Mouse (Mus musculus): ENCODE results near the gene Lmx1b. TPM values are rescaled to one million over a fixed set of nuclear protein-coding genes. Genes with fewer than 3 reads are reported as not detected.

The Lmx1b gene
- polyA plus RNA-seq, 1 experiment from 2014 or later, result 8.7 TPM

- H3K27ac ChIP-seq, result peak overlapping the region; percentile 84
- DNase-seq (ENCODE audit: low spot score) (no peak), ATAC-seq (ENCODE audit: low FRiP score) (no peak)
- 20% methylated on average over 6 of the region's 6 CpGs for WGBS
- peak overlapping the region; percentile 52 for H3K4me2 ChIP-seq (replicated peaks)
- H3K4me1 ChIP-seq (replicated peaks; ENCODE audit: control insufficient read depth, insufficient read depth, low read length), result no peaks in the 10 kb centered on the region
- peak overlapping the region; percentile 66 for H3K9ac ChIP-seq
- peak overlapping the region; percentile 30 for H3K4me3 ChIP-seq (replicated peaks; ENCODE audit: low read length)
- H3K27me3 ChIP-seq (ENCODE audit: control insufficient read depth, insufficient read depth, low read length), result peaks cover 81% of the 10 kb centered on the region
- no peaks in the 10 kb centered on the region for H3K36me3 ChIP-seq (replicated peaks; ENCODE audit: control insufficient read depth, insufficient read depth)
- no peaks in the 10 kb centered on the region for H3K9me3 ChIP-seq (ENCODE audit: control insufficient read depth, low read length)
Measured at GRCm38 (mm10) chr2:33638141-33638733, 2.1 kb downstream of the Lmx1b start.

- Histone ChIP-seq H3K9ac (peak overlapping the region; percentile 66), H3K27me3 (ENCODE audit: control insufficient read depth, insufficient read depth, low read length) (peaks cover 82% of the 10 kb centered on the region), H3K36me3 (replicated peaks; ENCODE audit: control insufficient read depth, insufficient read depth) (no peaks in the 10 kb centered on the region), H3K27ac (peak overlapping the region; percentile 84; the same call in 1 of the 2 replicates), H3K9me3 (ENCODE audit: control insufficient read depth, low read length) (no peaks in the 10 kb centered on the region), H3K4me2 (replicated peaks) (peak overlapping the region; percentile 52), H3K4me1 (replicated peaks; ENCODE audit: control insufficient read depth, insufficient read depth, low read length) (no peaks in the 10 kb centered on the region), H3K4me3 (replicated peaks; ENCODE audit: low read length) (peak overlapping the region; percentile 30)
- no peak for ATAC-seq (ENCODE audit: low FRiP score)
- no peak for DNase-seq (ENCODE audit: low spot score)
- 4% methylated on average over 7 of the region's 7 CpGs for WGBS
Measured at GRCm38 (mm10) chr2:33637288-33637687, 3.0 kb downstream of the Lmx1b start.

GRCm38 (mm10) chr2:33636628-33637188, 3.6 kb downstream of the Lmx1b start:
- Histone ChIP-seq H3K36me3 (replicated peaks; ENCODE audit: control insufficient read depth, insufficient read depth) (no peaks in the 10 kb centered on the region), H3K4me3 (replicated peaks; ENCODE audit: low read length) (peak overlapping the region; percentile 30), H3K27ac (peak overlapping the region; percentile 84), H3K27me3 (ENCODE audit: control insufficient read depth, insufficient read depth, low read length) (peaks cover 82% of the 10 kb centered on the region), H3K4me1 (replicated peaks; ENCODE audit: control insufficient read depth, insufficient read depth, low read length) (no peaks in the 10 kb centered on the region), H3K4me2 (replicated peaks) (peak overlapping the region; percentile 52), H3K9me3 (ENCODE audit: control insufficient read depth, low read length) (no peaks in the 10 kb centered on the region), H3K9ac (peak overlapping the region; percentile 66)
- ATAC-seq (ENCODE audit: low FRiP score) (no peak), DNase-seq (ENCODE audit: low spot score) (no peak)
- 2% methylated on average over 26 of the region's 26 CpGs for WGBS

GRCm38 (mm10) chr2:33636117-33636521, 4.2 kb downstream of the Lmx1b start:
- Histone ChIP-seq H3K9ac (peak overlapping the region; percentile 66), H3K4me2 (replicated peaks) (peak overlapping the region; percentile 52), H3K27me3 (ENCODE audit: control insufficient read depth, insufficient read depth, low read length) (peaks cover 77% of the 10 kb centered on the region), H3K36me3 (replicated peaks; ENCODE audit: control insufficient read depth, insufficient read depth) (no peaks in the 10 kb centered on the region), H3K9me3 (ENCODE audit: control insufficient read depth, low read length) (no peaks in the 10 kb centered on the region), H3K4me1 (replicated peaks; ENCODE audit: control insufficient read depth, insufficient read depth, low read length) (no peaks in the 10 kb centered on the region), H3K4me3 (replicated peaks; ENCODE audit: low read length) (peak overlapping the region; percentile 30), H3K27ac (peak overlapping the region; percentile 84)
- ATAC-seq (ENCODE audit: low FRiP score) (no peak), DNase-seq (ENCODE audit: low spot score) (no peak)
- WGBS, result under 1% methylated on average over 21 of the region's 21 CpGs

- peak overlapping the region; percentile 52 for H3K4me2 ChIP-seq (replicated peaks)
- WGBS, result 2% methylated on average over 19 of the region's 19 CpGs
- ATAC-seq (ENCODE audit: low FRiP score) (no peak), DNase-seq (ENCODE audit: low spot score) (no peak)
- peak overlapping the region; percentile 84 for H3K27ac ChIP-seq
- no peaks in the 10 kb centered on the region for H3K4me1 ChIP-seq (replicated peaks; ENCODE audit: control insufficient read depth, insufficient read depth, low read length)
- peak overlapping the region; percentile 30 for H3K4me3 ChIP-seq (replicated peaks; ENCODE audit: low read length)
- no peaks in the 10 kb centered on the region for H3K36me3 ChIP-seq (replicated peaks; ENCODE audit: control insufficient read depth, insufficient read depth)
- H3K9ac ChIP-seq, result peak overlapping the region; percentile 66
- no peaks in the 10 kb centered on the region for H3K9me3 ChIP-seq (ENCODE audit: control insufficient read depth, low read length)
- H3K27me3 ChIP-seq (ENCODE audit: control insufficient read depth, insufficient read depth, low read length), result peaks cover 78% of the 10 kb centered on the region
Measured at GRCm38 (mm10) chr2:33635323-33636116, 4.8 kb downstream of the Lmx1b start.

- peak overlapping the region; percentile 52 for H3K4me2 ChIP-seq (replicated peaks)
- no peaks in the 10 kb centered on the region for H3K9me3 ChIP-seq (ENCODE audit: control insufficient read depth, low read length)
- H3K27me3 ChIP-seq (ENCODE audit: control insufficient read depth, insufficient read depth, low read length), result peaks cover 79% of the 10 kb centered on the region
- peak overlapping the region; percentile 30 for H3K4me3 ChIP-seq (replicated peaks; ENCODE audit: low read length)
- peak overlapping the region; percentile 66; the same call in 1 of the 2 replicates for H3K9ac ChIP-seq
- WGBS, result 18% methylated on average over 4 of the region's 4 CpGs
- DNase-seq (ENCODE audit: low spot score) (no peak), ATAC-seq (ENCODE audit: low FRiP score) (no peak)
- H3K27ac ChIP-seq, result peak overlapping the region; percentile 84; the same call in 1 of the 2 replicates
- no peaks in the 10 kb centered on the region for H3K4me1 ChIP-seq (replicated peaks; ENCODE audit: control insufficient read depth, insufficient read depth, low read length)
- no peaks in the 10 kb centered on the region for H3K36me3 ChIP-seq (replicated peaks; ENCODE audit: control insufficient read depth, insufficient read depth)
Measured at GRCm38 (mm10) chr2:33634481-33635090, 5.7 kb downstream of the Lmx1b start.

DNA sequence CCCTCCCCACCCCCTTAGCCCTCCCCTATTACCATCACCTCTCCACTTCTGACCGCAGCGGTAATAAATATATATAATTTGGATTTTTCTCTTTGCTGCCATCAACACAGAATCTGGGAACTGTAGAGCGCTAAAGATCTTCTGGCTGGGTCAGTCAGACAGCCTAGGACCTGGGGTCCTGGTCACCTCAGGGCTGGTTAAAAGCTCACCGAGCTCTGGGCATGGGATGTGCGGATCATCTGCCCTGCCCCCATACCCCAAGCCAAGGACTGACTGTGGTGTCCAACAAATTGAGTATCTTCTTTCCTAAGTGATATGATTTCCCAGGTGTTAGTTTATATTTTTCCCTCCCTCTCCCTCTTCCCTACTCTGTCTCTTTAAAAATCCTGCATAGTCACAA, 6.4 kb downstream of the Lmx1b start:
- no peak for DNase-seq (ENCODE audit: low spot score)
- Histone ChIP-seq H3K4me2 (replicated peaks) (peak overlapping the region; percentile 52), H3K9ac (peak overlapping the region; percentile 66; the same call in 1 of the 2 replicates), H3K9me3 (ENCODE audit: control insufficient read depth, low read length) (no peaks in the 10 kb centered on the region), H3K4me3 (replicated peaks; ENCODE audit: low read length) (peak overlapping the region; percentile 30), H3K4me1 (replicated peaks; ENCODE audit: control insufficient read depth, insufficient read depth, low read length) (no peaks in the 10 kb centered on the region), H3K27ac (no peak overlapping the region; the same call in 1 of the 2 replicates), H3K27me3 (ENCODE audit: control insufficient read depth, insufficient read depth, low read length) (peaks cover 81% of the 10 kb centered on the region), H3K36me3 (replicated peaks; ENCODE audit: control insufficient read depth, insufficient read depth) (no peaks in the 10 kb centered on the region)
- ATAC-seq (ENCODE audit: low FRiP score), result no peak
- 12% methylated on average over 5 of the region's 5 CpGs for WGBS

- no peaks in the 10 kb centered on the region for H3K4me1 ChIP-seq (replicated peaks; ENCODE audit: control insufficient read depth, insufficient read depth, low read length)
- no peaks in the 10 kb centered on the region for H3K9me3 ChIP-seq (ENCODE audit: control insufficient read depth, low read length)
- H3K4me3 ChIP-seq (replicated peaks; ENCODE audit: low read length), result peak overlapping the region; percentile 30; the same call in 1 of the 2 replicates
- H3K36me3 ChIP-seq (replicated peaks; ENCODE audit: control insufficient read depth, insufficient read depth), result no peaks in the 10 kb centered on the region
- peak overlapping the region; percentile 52 for H3K4me2 ChIP-seq (replicated peaks)
- H3K9ac ChIP-seq, result peak overlapping the region; percentile 66; the same call in 1 of the 2 replicates
- no peak overlapping the region; the same call in 1 of the 2 replicates for H3K27ac ChIP-seq
- WGBS, result 3% methylated on average over 5 of the region's 5 CpGs
- peaks cover 81% of the 10 kb centered on the region for H3K27me3 ChIP-seq (ENCODE audit: control insufficient read depth, insufficient read depth, low read length)
- ATAC-seq (ENCODE audit: low FRiP score) (no peak), DNase-seq (ENCODE audit: low spot score) (no peak)
Measured at GRCm38 (mm10) chr2:33633237-33633636, 7.1 kb downstream of the Lmx1b start.

All from hindbrain, embryonic 14.5 days (tissue).